Mouse (Mus musculus): ENCODE measurements at regions not wholly inside any gene's neighbourhood (a gene's known extent, or its start where the extent isn't known, plus 50 kb on each side); places are given as distances from the start of the nearest gene placed in this dataset.

DNA sequence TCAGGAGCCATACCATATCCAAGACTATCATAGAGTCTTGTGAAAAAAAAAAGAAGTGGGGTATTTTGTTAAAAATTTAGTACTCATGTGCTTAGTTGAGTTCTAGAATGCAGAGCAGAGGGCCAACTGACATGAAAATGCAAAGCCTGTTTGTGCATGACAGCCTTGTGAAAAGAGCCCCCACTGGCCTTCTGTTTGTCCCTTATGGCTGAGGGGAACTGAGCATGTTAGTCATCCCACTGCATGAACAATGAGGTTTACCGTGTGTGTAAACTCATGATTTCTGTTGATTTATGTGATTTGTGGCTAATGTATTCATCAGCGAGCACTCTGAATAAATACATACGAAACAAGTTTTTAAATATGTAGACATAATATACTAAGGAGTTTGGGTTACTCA is 266.1 kb upstream of the Nox3 start:
- peak; percentile 23 for DNase-seq (ENCODE audit: low spot score)

- no peak for DNase-seq (ENCODE audit: low spot score)
These were observed 250.5 kb upstream of the Nox3 start for GRCm38 (mm10) chr17:3946540-3946939.

GRCm38 (mm10) chr17:3936361-3936760 is 240.3 kb upstream of the Nox3 start:
- DNase-seq (ENCODE audit: low spot score) = peak; percentile 32

- DNase-seq (ENCODE audit: low spot score) = no peak
These were observed 237.1 kb upstream of the Nox3 start for GRCm38 (mm10) chr17:3933208-3933607.

DNA sequence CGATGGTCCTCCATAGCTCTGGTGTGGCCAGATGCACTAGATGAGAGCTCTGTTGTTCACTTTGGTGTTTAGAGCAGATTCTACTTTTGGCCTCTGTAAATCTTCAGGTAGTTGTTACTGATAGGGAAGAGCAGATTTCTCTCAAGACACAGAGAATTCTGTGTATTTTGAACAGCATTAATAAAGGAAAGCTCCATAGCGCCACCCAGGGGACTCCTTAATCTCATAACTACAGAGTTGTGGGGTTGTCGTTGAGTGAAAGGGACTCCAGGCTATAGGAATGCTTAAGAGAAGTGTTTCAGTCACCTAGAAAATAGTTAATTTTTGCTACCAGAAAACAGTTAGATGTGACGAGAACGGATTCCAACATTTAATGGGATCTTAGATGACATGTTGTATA is 236.0 kb upstream of the Nox3 start:
- DNase-seq (ENCODE audit: low spot score) = peak; percentile 20

- DNase-seq (ENCODE audit: low spot score) = no peak
These were observed 231.0 kb upstream of the Nox3 start for GRCm38 (mm10) chr17:3927106-3927505.

DNA sequence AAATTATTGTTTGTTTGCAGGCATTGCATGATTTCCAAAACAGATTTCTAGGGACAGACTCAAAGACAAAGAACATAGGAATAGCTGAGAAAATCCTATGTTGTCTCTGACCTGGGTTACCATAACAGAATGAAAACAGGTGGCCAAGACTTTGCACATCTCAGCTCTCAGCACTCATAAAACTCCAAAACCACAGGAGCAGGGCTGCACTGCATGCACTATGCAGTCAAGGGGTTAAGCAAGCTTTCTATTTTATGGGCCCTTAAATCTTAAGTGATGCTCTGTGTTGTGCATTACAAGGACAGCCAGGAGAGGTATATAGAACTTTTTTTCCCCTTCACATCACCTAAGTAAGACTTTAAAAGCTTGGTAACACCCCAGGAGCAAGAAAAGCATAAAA is 224.2 kb upstream of the Nox3 start:
- no peak for DNase-seq (ENCODE audit: low spot score)

DNA sequence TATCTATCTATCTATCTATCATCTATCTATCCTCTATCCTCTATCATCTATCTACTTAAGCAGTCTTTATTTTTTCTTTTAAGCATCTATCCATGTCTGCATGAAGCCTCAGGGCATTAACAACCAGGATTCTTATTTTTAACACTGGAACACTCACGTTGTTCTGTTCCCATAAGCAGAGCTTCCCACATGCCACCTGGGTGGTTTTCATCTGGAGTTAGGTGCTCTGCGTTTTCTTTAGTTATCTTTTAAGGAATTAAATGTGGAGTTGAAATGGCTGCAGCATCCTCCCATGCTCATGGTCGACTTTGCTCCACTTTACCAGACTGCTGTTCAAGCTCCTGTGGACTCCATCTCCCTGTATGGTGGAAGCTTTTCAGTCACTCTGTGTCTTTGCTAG is 196.8 kb upstream of the Nox3 start:
- DNase-seq (ENCODE audit: low spot score) = peak; percentile 39

DNA sequence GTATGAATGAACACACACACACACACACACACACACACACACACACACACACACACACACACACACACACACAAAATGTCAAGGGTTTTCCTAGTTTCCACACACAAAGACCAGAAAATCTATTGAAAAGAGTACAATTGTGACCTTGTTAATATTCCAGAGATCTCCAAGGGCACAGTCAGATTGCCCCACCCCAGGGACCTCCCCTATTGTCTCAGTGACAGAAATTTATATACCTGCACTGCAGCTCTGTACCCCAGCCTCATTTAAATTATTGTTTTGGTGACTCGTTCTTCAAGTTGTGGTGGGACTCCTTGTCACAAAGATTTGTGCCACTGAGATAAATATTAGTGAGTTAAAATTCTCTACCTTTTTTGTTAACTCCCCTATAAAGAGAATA is 187.1 kb upstream of the Nox3 start:
- DNase-seq (ENCODE audit: low spot score) = no peak

DNA sequence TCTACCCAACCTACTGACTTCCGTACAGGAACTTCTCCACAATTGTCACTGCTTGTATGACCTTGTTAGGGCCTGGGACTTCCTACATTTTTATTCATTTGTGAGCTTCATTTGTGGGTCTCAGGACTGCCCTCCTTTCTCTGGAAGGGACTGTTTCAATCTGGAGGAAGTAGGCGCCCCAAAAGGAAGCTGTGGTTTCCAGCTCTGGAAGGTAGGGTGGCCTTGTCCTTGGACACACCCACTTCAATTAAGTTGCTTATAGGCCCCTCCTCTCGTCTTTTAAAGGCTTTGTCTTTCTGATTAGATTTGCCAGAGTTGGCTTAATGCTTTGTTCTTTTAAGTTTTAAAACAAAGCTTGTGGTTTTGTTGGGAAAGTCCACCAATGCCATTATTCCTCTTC is 183.0 kb upstream of the Nox3 start:
- DNase-seq (ENCODE audit: low spot score) = no peak

GRCm38 (mm10) chr17:3869459-3870194 is 173.6 kb upstream of the Nox3 start:
- DNase-seq (ENCODE audit: low spot score) = no peak

GRCm38 (mm10) chr17:3862384-3862783 is 166.3 kb upstream of the Nox3 start:
- no peak for DNase-seq (ENCODE audit: low spot score)

GRCm38 (mm10) chr17:3836386-3836785 is 140.3 kb upstream of the Nox3 start:
- no peak for DNase-seq (ENCODE audit: low spot score)

- DNase-seq (ENCODE audit: low spot score) = no peak
These were observed 115.1 kb upstream of the Nox3 start for GRCm38 (mm10) chr17:3811187-3811586.

GRCm38 (mm10) chr17:3803507-3803906 is 107.4 kb upstream of the Nox3 start:
- no peak for DNase-seq (ENCODE audit: low spot score)

- DNase-seq (ENCODE audit: low spot score) = peak; percentile 12
These were observed 96.5 kb upstream of the Nox3 start for GRCm38 (mm10) chr17:3792597-3792996.

DNA sequence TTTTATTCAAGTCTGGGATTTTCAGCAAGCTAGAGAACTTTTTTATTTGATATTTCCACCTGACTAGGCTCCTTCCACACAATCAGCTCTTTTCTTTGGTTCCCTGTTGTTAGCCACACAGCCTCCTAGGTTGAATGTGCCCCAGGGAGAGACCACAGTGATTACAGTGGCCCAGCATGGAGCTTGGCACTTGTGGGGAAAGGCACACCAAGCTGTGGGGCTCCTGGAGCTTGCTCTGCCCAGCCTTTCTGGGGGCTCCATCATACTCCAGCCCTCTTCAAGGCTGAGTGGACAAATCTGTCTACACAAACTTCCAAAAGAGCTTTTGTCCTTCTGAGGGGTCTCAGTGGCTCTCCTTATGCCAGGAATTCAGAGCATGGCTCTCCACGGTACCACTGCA is 86.1 kb upstream of the Nox3 start:
- DNase-seq (ENCODE audit: low spot score) = no peak

GRCm38 (mm10) chr17:3777691-3778090 is 81.6 kb upstream of the Nox3 start:
- DNase-seq (ENCODE audit: low spot score) = no peak

GRCm38 (mm10) chr17:3747808-3748335 is 51.8 kb upstream of the Nox3 start:
- DNase-seq (ENCODE audit: low spot score) = no peak
